Mouse (Mus musculus): ENCODE results near the gene Zbtb20. TPM values are rescaled to one million over a fixed set of nuclear protein-coding genes. Genes with fewer than 3 reads are reported as not detected.

The Zbtb20 gene
- polyA plus RNA-seq, 1 experiment from 2014 or later, result 20.2 TPM

GRCm38 (mm10) chr16:43365277-43365676 is 489.6 kb downstream of the Zbtb20 start:
- no peaks in the 10 kb centered on the region for H3K9me3 ChIP-seq
- H3K36me3 ChIP-seq, result no peaks in the 10 kb centered on the region
- peaks cover 19% of the 10 kb centered on the region for H3K4me1 ChIP-seq
- H3K27me3 ChIP-seq, result no peaks in the 10 kb centered on the region
- no peak overlapping the region for H3K27ac ChIP-seq
- 91% methylated on average over 3 of the region's 3 CpGs for WGBS
- no peak overlapping the region for H3K9ac ChIP-seq
- no peak overlapping the region for H3K4me3 ChIP-seq
- no peak for ATAC-seq (ENCODE audit: insufficient number of reproducible peaks, insufficient read depth, low FRiP score, low TSS enrichment, low read depth)
- H3K4me2 ChIP-seq, result no peak overlapping the region

- Histone ChIP-seq H3K4me2 (no peak overlapping the region), H3K36me3 (no peaks in the 10 kb centered on the region), H3K27ac (no peak overlapping the region), H3K4me3 (no peak overlapping the region), H3K9ac (no peak overlapping the region), H3K9me3 (no peaks in the 10 kb centered on the region), H3K27me3 (no peaks in the 10 kb centered on the region), H3K4me1 (no peaks in the 10 kb centered on the region)
- ATAC-seq (ENCODE audit: insufficient number of reproducible peaks, insufficient read depth, low FRiP score, low TSS enrichment, low read depth), result no peak
- 79% methylated on average over 3 of the region's 3 CpGs for WGBS
Observed at GRCm38 (mm10) chr16:43370496-43371020, 494.9 kb downstream of the Zbtb20 start.

- Histone ChIP-seq H3K4me3 (no peak overlapping the region), H3K9me3 (no peaks in the 10 kb centered on the region), H3K9ac (no peak overlapping the region), H3K4me1 (no peaks in the 10 kb centered on the region), H3K27ac (no peak overlapping the region), H3K4me2 (no peak overlapping the region), H3K27me3 (no peaks in the 10 kb centered on the region), H3K36me3 (no peaks in the 10 kb centered on the region)
- 78% methylated on average over 6 of the region's 6 CpGs for WGBS
- no peak for ATAC-seq (ENCODE audit: insufficient number of reproducible peaks, insufficient read depth, low FRiP score, low TSS enrichment, low read depth)
Observed at GRCm38 (mm10) chr16:43376782-43377181, 501.1 kb downstream of the Zbtb20 start.

- H3K27me3 ChIP-seq, result no peaks in the 10 kb centered on the region
- H3K4me2 ChIP-seq, result no peak overlapping the region
- H3K9me3 ChIP-seq, result no peaks in the 10 kb centered on the region
- no peaks in the 10 kb centered on the region for H3K4me1 ChIP-seq
- no peak for ATAC-seq (ENCODE audit: insufficient number of reproducible peaks, insufficient read depth, low FRiP score, low TSS enrichment, low read depth)
- H3K9ac ChIP-seq, result no peak overlapping the region
- no peaks in the 10 kb centered on the region for H3K36me3 ChIP-seq
- whole genome bisulfite sequencing, result 85% methylated on average over 7 of the region's 7 CpGs
- H3K4me3 ChIP-seq, result no peak overlapping the region
- H3K27ac ChIP-seq, result no peak overlapping the region
Observed at GRCm38 (mm10) chr16:43379351-43380325, 504.0 kb downstream of the Zbtb20 start.

- Histone ChIP-seq H3K4me2 (no peak overlapping the region), H3K27me3 (no peaks in the 10 kb centered on the region), H3K9ac (no peak overlapping the region), H3K36me3 (no peaks in the 10 kb centered on the region), H3K4me1 (no peaks in the 10 kb centered on the region), H3K9me3 (no peaks in the 10 kb centered on the region), H3K4me3 (no peak overlapping the region), H3K27ac (no peak overlapping the region)
- WGBS, result 77% methylated on average over 2 of the region's 2 CpGs
- ATAC-seq (ENCODE audit: insufficient number of reproducible peaks, insufficient read depth, low FRiP score, low TSS enrichment, low read depth), result no peak
Observed at GRCm38 (mm10) chr16:43381183-43381582, 505.5 kb downstream of the Zbtb20 start.

GRCm38 (mm10) chr16:43383149-43383740 is 507.6 kb downstream of the Zbtb20 start:
- no peak overlapping the region for H3K4me2 ChIP-seq
- H3K4me3 ChIP-seq, result no peak overlapping the region
- no peaks in the 10 kb centered on the region for H3K4me1 ChIP-seq
- H3K27ac ChIP-seq, result no peak overlapping the region
- no peaks in the 10 kb centered on the region for H3K9me3 ChIP-seq
- 75% methylated on average over 7 of the region's 7 CpGs for WGBS
- no peak overlapping the region for H3K9ac ChIP-seq
- ATAC-seq (ENCODE audit: insufficient number of reproducible peaks, insufficient read depth, low FRiP score, low TSS enrichment, low read depth), result no peak
- no peaks in the 10 kb centered on the region for H3K27me3 ChIP-seq
- H3K36me3 ChIP-seq, result no peaks in the 10 kb centered on the region

GRCm38 (mm10) chr16:43384953-43385619 is 509.4 kb downstream of the Zbtb20 start:
- Histone ChIP-seq H3K9me3 (no peaks in the 10 kb centered on the region), H3K36me3 (no peaks in the 10 kb centered on the region), H3K4me3 (no peak overlapping the region), H3K27ac (no peak overlapping the region), H3K9ac (no peak overlapping the region), H3K4me2 (no peak overlapping the region), H3K27me3 (no peaks in the 10 kb centered on the region), H3K4me1 (no peaks in the 10 kb centered on the region)
- WGBS, result 69% methylated on average over 4 of the region's 4 CpGs
- ATAC-seq (ENCODE audit: insufficient number of reproducible peaks, insufficient read depth, low FRiP score, low TSS enrichment, low read depth), result no peak

GRCm38 (mm10) chr16:43385620-43386210 is 510.0 kb downstream of the Zbtb20 start:
- Histone ChIP-seq H3K36me3 (no peaks in the 10 kb centered on the region), H3K9ac (no peak overlapping the region), H3K4me1 (no peaks in the 10 kb centered on the region), H3K27ac (no peak overlapping the region), H3K27me3 (no peaks in the 10 kb centered on the region), H3K4me2 (no peak overlapping the region), H3K9me3 (no peaks in the 10 kb centered on the region), H3K4me3 (no peak overlapping the region)
- WGBS, result 81% methylated on average over 5 of the region's 5 CpGs
- no peak for ATAC-seq (ENCODE audit: insufficient number of reproducible peaks, insufficient read depth, low FRiP score, low TSS enrichment, low read depth)

- Histone ChIP-seq H3K4me2 (no peak overlapping the region), H3K27ac (no peak overlapping the region), H3K36me3 (no peaks in the 10 kb centered on the region), H3K4me3 (no peak overlapping the region), H3K4me1 (no peaks in the 10 kb centered on the region), H3K9ac (no peak overlapping the region), H3K27me3 (no peaks in the 10 kb centered on the region), H3K9me3 (no peaks in the 10 kb centered on the region)
- no peak for ATAC-seq (ENCODE audit: insufficient number of reproducible peaks, insufficient read depth, low FRiP score, low TSS enrichment, low read depth)
- 83% methylated on average over 5 of the region's 5 CpGs for WGBS
Observed at GRCm38 (mm10) chr16:43386426-43386825, 510.7 kb downstream of the Zbtb20 start.

- no peaks in the 10 kb centered on the region for H3K27me3 ChIP-seq
- 93% methylated on average over 5 of the region's 5 CpGs for WGBS
- H3K4me2 ChIP-seq, result no peak overlapping the region
- no peak overlapping the region for H3K27ac ChIP-seq
- H3K9ac ChIP-seq, result no peak overlapping the region
- H3K9me3 ChIP-seq, result no peaks in the 10 kb centered on the region
- H3K4me3 ChIP-seq, result no peak overlapping the region
- no peak for ATAC-seq (ENCODE audit: insufficient number of reproducible peaks, insufficient read depth, low FRiP score, low TSS enrichment, low read depth)
- no peaks in the 10 kb centered on the region for H3K36me3 ChIP-seq
- no peaks in the 10 kb centered on the region for H3K4me1 ChIP-seq
Observed at GRCm38 (mm10) chr16:43388389-43388788, 512.7 kb downstream of the Zbtb20 start.

- WGBS, result 80% methylated on average over 4 of the region's 4 CpGs
- ATAC-seq (ENCODE audit: insufficient number of reproducible peaks, insufficient read depth, low FRiP score, low TSS enrichment, low read depth), result no peak
- no peak overlapping the region for H3K27ac ChIP-seq
- H3K36me3 ChIP-seq, result no peaks in the 10 kb centered on the region
- H3K9ac ChIP-seq, result no peak overlapping the region
- H3K4me3 ChIP-seq, result no peak overlapping the region
- no peaks in the 10 kb centered on the region for H3K9me3 ChIP-seq
- H3K27me3 ChIP-seq, result no peaks in the 10 kb centered on the region
- no peak overlapping the region for H3K4me2 ChIP-seq
- H3K4me1 ChIP-seq, result no peaks in the 10 kb centered on the region
Observed at GRCm38 (mm10) chr16:43390387-43390786, 514.7 kb downstream of the Zbtb20 start.

Data from embryonic facial prominence, embryonic 13.5 days (tissue).